Mouse (Mus musculus) small intestine, adult 2 months (tissue): Measurements from ENCODE around the gene Zfp687.

Experiments used
- CTCF ChIP-seq: fragments of 200-500 bp; IDR thresholded peaks from 2 replicates; pipeline ENCODE4 v1.5.1; 2012; ENCODE audit warnings: low read depth, mild to moderate bottlenecking, control low read depth, inconsistent platforms, low read length, moderate library complexity, mixed read lengths; ENCODE audit not compliant: insufficient replicate concordance, insufficient read length; ENCODE audit errors: extremely low read depth
- POLR2A ChIP-seq: fragments of 200-500 bp; IDR thresholded peaks from 2 replicates; pipeline ENCODE4 v1.6.1; 2012; ENCODE audit warnings: low read depth, mild to moderate bottlenecking, control low read depth, inconsistent platforms, low read length, moderate library complexity

DNA sequence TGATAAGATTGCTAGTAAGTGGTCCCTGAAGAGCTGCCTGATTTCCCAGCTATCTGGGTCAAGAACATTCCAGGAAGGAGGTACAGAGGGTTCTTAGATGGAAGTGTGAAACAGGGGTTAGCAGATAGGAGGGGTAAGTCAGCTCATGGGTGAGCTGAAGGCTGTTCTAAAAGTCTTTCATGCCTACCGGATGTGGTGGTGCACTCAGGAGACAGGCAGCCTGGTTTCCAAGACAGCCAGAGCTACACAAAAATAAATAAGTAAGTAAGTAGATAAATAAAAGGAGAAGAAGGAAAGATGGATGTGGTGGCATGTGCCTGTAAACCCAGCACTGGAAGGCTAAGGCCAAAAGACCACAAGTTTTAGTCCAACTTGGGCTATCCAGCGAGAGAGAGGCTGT, 3.5 kb upstream of the Zfp687 start:
- no peak for TF ChIP-seq CTCF
- no peak for TF ChIP-seq POLR2A
